Mouse (Mus musculus): ENCODE measurements around the gene Ptprn2.

Ptprn2 gene

GRCm38 (mm10) chr12:117085661-117086335 lies 600.3 kb downstream of the Ptprn2 start:
- whole genome bisulfite sequencing, result 59% methylated on average over 1 of the region's 1 CpGs

GRCm38 (mm10) chr12:117092345-117093107 lies 607.0 kb downstream of the Ptprn2 start:
- WGBS, result 92% methylated on average over 4 of the region's 4 CpGs

GRCm38 (mm10) chr12:117095941-117096340 lies 610.4 kb downstream of the Ptprn2 start:
- 86% methylated on average over 6 of the region's 6 CpGs for WGBS

GRCm38 (mm10) chr12:117106696-117107095 lies 621.2 kb downstream of the Ptprn2 start:
- WGBS, result 34% methylated on average over 4 of the region's 4 CpGs

- 23% methylated on average over 16 of the region's 16 CpGs for WGBS
These were observed 621.7 kb downstream of the Ptprn2 start for GRCm38 (mm10) chr12:117107143-117107616.

GRCm38 (mm10) chr12:117115254-117115865 lies 629.8 kb downstream of the Ptprn2 start:
- WGBS, result 53% methylated on average over 10 of the region's 10 CpGs

GRCm38 (mm10) chr12:117127078-117127477 lies 641.6 kb downstream of the Ptprn2 start:
- 78% methylated on average over 3 of the region's 3 CpGs for WGBS

GRCm38 (mm10) chr12:117127485-117127884 lies 642.0 kb downstream of the Ptprn2 start:
- 39% methylated on average over 6 of the region's 6 CpGs for WGBS

- 32% methylated on average over 2 of the region's 2 CpGs for WGBS
These were observed 646.6 kb downstream of the Ptprn2 start for GRCm38 (mm10) chr12:117132095-117132494.

- WGBS, result 50% methylated on average over 5 of the region's 5 CpGs
These were observed 649.7 kb downstream of the Ptprn2 start for GRCm38 (mm10) chr12:117135205-117135604.

- WGBS, result 45% methylated on average over 5 of the region's 5 CpGs
These were observed 651.0 kb downstream of the Ptprn2 start for GRCm38 (mm10) chr12:117136472-117137010.

- 69% methylated on average over 4 of the region's 4 CpGs for WGBS
These were observed 655.4 kb downstream of the Ptprn2 start for GRCm38 (mm10) chr12:117140901-117141300.

- 88% methylated on average over 6 of the region's 6 CpGs for WGBS
These were observed 655.9 kb downstream of the Ptprn2 start for GRCm38 (mm10) chr12:117141394-117141793.

- WGBS, result 42% methylated on average over 7 of the region's 7 CpGs
These were observed 663.7 kb downstream of the Ptprn2 start for GRCm38 (mm10) chr12:117149176-117149575.

GRCm38 (mm10) chr12:117150611-117151395 lies 665.3 kb downstream of the Ptprn2 start:
- WGBS, result 51% methylated on average over 33 of the region's 33 CpGs

GRCm38 (mm10) chr12:117151611-117152010 lies 666.1 kb downstream of the Ptprn2 start:
- WGBS, result 38% methylated on average over 7 of the region's 7 CpGs

GRCm38 (mm10) chr12:117152366-117153165 lies 667.0 kb downstream of the Ptprn2 start:
- WGBS, result 27% methylated on average over 28 of the region's 28 CpGs

- 11% methylated on average over 8 of the region's 8 CpGs for WGBS
These were observed 667.6 kb downstream of the Ptprn2 start for GRCm38 (mm10) chr12:117153166-117153480.

GRCm38 (mm10) chr12:117153671-117154355 lies 668.3 kb downstream of the Ptprn2 start:
- under 1% methylated on average over 71 of the region's 73 CpGs for WGBS

Data from cerebral cortex, adult 2 months (tissue).